Mouse (Mus musculus) embryo, embryonic 11.5 days (tissue): Measurements from ENCODE around the gene Dll1.

ENCODE experiments used
- DNase-seq: peaks from one replicate; pipeline ENCODE4 v3.0.0-alpha.2; 2012; ENCODE audit warnings: low read depth, low spot score

Dll1 gene

DNA sequence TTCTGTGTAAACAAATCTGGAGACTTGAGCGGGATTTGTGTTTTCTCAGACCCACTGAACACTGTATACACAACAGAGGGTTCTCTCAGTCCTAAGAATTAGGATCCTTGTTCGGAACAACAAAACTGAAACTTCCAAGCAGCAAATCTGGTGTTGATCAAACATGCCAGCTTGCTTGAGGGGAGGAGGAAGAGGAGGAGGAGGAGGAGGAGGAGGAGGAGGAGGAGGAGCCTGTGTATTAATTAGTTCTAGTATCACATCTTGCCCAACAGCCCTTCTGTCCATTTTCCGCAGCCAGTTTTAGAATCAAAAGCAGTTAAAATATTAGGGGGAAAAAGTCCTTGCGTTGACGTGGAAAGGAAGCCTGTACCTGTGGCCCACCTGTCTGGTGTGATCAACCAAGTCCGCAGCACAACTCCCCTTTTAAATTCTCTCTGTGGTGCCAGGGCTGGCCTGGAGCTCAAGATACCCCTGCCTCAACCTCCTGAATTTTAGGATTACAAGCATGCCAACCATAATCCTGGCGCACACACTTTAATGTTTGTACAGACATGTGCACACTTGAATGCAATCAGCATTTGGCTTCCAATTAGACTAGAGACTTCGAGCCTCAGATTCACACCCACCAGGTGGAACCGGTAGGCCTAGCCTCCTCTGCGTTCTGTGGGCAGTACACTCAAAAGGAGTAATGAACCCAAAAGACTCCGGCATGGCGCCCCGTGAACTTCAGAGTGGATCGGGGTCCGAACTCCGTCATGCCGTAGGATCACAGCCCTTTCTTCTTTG, 3.3 kb upstream of the Dll1 start:
- DNase-seq, result no peak

DNA sequence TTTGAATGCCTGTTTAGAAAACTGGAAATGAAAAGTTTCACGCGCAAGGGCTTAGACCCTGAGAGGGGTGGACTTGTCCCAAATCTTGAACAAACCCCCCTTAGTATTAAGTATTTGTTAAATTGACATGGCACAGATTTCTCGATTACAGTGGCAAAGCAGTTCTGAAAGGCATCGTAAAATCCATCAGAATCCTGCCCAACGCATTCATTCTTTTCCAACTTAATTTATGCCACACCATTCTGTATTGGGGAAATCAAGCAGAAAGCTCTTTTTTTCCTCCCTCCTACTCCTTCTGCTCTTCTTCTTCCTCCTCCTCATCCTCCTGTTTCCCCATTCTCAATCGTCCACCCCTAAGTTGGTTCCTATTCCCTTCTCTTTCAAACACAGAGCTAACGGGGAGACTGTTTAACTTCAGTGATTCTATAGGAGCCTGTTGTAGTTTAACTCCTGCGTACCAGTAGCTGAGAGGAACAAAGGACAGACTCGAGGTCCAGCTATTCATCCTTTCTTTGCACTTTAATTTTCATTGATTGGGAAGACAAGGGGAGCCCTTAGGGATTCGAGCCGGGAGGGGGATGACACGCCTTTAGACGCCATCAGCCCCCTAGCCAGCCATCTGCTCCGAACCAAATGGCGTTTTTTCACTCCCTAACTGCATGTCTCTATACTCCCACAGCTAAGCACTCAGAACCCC, 1.9 kb upstream of the Dll1 start:
- DNase-seq, result no peak

DNA sequence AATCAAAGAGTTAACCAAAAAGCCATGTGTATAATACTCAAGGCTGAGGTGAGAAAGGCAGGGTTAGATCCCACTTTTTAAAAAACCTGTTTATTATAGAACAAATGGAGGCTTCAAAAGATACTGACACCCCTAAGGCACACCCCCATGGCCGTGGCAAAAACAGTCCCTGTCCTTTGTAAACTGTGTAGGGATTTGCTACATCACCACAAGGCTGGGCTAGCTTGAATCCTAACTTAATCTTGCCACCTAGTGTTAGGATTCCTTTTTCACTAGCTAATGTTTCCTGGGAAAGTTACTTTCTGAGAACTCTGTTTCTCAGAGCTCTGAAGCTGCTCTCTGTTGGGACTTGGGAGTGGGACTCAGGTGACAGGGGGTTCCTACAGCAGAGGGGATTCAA, 1.2 kb upstream of the Dll1 start:
- no peak for DNase-seq

DNA sequence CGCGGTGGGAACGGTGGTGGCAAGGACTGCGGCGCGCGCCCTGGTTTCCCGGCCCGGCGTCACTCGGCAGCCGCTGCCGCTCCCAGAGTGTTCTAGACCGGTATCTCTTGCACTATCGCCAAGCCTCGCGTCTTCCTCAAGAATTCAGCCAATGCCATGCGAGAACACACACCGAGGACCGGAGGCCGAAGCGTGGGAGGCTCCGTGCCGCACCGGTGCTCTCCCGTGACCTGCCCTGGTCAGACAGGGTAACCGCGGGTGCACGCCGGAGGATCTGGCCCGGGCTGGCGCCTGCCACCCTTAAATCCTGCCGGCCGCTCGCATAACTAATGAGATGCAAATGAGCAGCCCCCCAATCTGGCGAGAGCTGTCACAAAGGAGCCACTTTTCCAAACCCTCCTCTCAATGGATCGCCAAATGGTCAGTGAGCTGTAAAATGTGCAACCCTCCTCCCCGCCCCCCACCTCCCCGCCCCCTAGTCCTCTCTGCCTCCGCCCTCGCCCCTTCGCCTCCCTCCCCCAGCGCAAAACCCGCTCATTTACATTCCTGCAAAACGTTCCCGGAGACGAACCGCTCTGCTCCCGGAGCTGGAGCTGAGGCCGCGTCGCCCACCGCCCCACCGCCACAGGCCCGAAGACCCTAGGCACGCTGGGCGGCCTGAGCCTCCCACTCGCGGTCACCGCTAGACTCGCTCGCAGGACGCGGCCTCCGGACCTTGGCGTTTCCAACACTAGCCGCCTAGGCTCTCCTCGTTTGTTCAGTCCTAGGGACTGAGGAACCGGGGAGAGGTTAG, 775 bp downstream of the Dll1 start:
- DNase-seq, result no peak

DNA sequence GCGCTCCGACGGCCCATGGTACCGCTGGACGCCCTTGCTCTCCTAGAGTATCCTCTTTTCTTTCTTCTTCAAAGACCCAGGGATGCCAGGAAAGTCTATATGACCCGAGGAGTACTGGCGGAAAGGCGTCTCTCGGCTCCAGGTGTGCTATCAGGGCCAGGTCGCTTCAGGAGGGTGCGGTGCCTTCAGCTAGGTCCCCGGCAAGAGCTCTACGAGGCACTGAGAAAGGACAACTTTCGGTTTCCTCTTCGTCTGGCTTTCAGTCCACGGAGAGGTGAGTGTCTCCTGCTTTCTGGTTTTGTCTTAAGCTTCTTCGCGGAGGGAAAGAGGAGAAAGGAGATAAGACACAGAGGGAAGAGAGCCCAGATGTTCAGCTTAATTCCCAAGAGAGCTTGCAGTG, 1.4 kb downstream of the Dll1 start:
- no peak for DNase-seq

DNA sequence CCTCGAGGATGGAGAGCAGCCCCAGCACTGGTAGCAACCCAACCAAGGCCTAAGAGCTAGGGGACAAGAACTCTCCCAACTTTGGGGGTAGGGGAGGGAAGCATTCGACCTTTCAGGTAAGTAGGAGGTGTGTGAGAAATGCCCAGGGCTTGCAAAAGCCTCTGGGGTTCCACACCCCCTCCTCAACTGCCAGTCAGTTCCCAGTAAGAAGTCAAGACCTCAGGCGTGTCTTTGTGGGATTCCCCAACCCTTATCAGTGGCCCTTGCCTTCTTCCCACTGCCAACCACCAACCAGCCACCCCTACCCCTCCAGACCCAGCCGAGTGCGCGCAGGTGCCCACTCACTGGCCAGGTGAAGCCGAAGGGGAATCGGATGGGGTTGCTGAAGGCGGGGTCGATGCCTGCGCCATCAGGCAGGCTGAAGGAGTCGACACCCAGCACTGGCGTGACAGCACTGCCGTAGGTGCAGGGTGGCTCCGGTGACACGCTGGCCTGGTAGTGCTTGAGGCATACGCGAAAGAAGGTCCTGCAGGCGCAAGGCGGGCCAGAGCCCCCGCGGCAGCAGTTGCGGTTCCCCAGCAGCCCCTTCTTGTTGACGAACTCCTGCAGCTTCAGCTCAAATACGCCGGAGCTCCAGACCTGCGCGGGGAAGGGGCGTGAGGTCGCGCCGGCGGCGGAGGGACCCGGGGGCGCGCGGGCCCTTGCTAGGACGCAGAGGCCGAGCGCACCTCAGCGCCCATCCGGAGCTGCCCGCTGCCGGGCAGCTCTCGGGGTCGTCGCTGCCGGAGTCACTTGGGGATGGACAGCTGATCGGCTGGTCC, 2.1 kb downstream of the Dll1 start:
- no peak for DNase-seq

DNA sequence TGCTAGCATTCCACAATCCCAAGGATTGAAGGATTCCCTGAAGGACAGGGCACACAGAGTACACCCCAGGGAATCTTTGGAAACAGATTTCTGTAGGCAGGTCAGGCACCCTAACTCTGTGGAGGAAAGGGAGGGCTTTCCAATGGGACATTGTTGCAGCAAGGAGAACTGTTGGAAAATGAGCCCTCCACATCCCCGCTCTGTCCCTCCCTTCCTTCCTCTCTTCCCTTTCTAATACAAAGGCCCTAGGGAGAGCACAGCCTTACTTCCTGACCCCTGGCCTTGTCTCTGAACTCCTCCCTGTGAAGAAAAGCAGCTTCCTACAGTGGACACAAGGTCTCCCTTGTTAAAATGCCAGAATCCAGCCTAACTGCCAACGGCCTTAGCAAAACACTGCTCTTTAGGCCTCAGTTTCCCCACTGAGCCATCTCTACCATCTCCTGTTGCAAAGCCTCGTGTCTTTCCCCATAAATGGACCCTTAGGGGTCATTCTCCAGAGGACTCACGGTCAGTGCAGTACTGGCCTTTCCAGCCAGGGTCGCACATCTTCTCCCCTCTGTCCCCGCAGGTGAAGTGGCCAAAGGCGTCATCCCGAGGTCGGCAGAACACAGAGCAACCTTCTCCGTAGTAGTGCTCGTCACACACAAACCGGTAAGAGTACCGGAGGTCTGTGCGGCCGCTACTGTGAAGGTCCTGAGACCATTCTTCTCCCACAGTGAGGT, 3.6 kb downstream of the Dll1 start:
- no peak for DNase-seq

DNA sequence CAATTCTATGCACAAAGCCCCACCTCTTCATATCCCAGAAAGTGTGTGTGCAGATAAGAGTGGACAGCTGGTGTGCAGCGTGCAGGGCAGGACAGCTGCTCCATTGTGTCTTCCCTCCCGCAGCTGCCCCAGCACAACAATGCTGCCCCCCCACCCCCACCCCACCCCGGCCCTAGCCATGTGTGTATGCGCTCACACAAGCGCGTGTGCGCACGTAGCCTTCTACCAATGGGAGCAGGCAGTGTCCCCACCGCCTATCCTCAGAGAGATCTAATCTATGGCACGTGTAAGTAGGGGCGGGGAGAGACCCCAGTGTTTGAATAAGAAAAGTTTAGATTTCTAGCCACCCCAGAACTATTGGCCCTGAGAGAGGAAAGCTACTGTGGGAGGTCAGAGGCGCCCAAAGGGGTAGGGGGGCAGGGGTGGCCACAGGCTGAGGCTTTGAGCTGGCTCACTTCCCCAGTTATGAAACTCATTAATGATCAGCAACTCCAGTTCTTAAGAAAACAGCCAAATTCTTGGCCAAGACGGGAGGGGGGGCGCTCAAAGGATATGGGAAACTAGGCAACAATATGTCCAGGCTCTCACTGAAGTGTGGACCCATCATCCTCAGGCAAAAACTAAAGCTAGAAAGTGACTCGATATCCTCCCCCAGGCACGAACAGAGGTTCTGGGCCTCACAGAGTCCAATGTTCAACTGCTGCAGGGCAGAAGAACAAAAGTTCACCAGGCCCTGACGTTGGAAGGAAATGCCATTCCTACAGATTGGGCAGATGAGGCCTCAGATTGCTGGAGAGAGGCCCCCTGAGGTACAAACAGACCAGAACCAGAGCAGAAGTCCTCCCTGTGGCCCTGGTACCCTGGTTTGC, 4.5 kb downstream of the Dll1 start:
- no peak for DNase-seq

DNA sequence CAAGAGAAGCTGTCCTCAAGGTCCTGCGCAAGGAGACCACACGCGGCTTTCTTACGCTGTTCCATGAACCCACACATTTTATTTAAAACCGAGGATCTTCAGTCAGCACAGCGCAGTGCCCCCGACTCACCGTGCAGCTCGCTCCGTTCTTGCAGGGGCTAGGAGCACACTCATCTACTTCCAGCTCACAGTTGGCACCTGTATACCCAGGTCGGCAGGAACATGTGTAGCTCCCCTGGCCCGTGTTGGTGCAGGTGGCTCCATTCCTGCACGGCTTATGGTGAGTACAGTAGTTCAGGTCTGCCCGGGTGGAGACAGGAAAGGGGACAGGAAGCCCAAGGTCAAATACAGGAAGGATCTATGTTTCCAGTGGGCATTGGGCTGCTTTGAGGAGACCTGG, 6.3 kb downstream of the Dll1 start:
- no peak for DNase-seq

DNA sequence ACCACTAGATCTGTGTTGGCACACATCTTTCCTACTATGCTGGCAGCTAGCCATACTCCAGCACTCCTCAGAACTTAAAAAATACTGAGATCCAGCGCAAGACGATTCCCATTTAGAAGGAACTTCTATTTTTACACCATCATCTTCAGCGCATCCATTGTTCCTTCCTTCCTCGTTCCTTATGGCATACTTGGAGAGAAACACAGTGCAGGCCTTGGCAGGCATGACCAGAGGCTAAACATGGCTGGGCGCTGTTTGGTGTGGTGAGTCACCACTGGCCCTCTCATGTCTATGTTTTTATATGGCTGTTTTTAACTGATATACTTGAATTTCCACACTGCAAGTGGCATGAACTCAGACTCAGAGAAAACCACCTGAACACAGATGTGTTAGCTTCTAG, 11.0 kb downstream of the Dll1 start:
- no peak for DNase-seq

DNA sequence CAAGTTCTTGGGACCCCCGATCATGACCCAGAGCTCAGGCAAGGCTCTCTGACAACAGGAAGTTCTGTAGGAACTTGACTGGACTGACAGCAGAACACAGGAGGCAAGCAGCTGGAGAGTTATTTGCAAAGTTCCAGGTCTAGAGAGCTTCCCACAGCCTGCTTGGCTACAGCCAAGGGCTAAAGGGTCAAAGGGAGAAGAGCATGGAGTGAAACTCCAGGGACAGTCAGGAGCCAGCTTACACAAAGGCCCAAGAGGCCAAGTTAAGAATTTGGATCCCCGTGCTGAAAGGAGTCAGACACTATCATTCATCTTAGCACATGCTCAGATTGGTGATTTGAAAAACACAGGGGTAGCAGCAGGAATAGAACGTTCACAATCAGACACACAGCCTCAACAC, 13.0 kb downstream of the Dll1 start:
- DNase-seq, result no peak

DNA sequence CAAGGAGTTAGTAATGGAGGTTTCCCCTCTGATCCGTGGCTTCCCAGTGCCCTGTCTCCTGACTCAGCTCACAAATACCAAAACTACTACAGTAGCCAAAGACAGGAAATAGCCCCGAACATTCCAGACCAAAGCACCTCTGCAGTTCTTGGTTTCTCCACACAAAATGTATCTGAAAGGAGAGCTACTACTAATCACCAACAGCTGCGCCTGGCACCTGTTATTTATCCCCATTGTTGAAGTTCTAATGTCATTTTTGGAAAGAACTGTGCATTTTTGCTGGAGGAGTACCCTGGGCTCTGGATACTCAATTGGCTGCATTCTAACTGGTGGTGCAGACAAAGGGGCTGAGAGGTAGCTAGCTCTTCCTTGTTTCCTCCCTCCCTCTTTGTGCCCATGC, 19.6 kb downstream of the Dll1 start:
- DNase-seq, result no peak

DNA sequence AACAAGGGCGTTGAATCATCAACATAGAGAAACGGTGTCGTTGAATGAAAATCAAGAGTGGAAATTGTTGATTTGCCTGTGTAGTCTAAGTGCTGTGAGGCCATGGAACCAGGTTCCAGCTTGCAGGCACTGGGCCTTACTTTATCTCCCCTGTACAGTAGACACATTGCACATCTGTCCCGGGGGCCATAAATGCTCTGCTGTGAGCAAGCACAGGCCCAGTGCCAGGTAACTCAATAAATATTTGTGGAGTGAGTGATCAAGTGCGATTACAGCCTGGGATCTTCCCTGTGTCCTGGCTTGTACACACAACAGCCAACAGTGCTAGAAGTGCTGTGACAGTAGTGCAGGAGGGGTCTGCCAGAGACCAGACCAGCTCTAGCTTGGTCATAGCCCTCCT, 20.1 kb downstream of the Dll1 start:
- no peak for DNase-seq

DNA sequence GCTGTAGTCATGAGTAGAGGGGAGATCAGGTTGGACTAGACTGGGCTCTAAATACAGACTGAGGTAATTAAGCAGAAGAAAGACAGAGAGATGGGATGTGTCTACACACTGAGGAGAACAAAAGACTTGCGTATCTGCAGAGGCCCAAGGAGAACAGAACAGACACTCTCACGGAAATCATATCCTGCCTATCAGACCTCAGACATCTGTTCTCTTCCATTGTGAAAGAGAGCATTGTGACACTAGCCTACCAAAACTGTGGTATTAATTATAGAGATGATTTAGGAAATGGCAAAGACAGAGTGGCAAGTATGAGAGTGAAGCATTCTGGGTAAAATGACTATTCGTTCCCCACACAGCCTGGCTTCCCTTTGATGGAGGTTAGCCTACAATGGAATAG, 21.6 kb downstream of the Dll1 start:
- DNase-seq, result no peak

DNA sequence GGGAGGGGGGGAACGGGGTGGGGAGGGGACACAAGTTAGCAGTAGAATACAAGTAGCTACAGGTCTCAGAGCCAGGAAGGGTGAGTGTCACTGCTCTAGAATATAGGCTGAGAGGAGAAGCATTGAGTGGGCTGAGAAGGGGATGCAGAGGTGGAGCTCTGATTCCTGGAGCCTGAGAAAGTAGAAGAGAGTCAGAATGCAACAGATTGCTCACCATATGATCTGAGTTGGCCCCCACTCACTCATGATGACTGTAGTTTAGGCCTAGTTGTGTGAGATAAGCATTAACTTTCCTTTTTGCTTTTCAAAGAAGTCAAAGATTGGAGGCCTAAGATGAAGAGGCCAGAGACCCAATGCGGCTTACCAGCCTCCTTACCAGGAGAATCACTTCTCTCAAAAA, 22.7 kb downstream of the Dll1 start:
- DNase-seq, result no peak

DNA sequence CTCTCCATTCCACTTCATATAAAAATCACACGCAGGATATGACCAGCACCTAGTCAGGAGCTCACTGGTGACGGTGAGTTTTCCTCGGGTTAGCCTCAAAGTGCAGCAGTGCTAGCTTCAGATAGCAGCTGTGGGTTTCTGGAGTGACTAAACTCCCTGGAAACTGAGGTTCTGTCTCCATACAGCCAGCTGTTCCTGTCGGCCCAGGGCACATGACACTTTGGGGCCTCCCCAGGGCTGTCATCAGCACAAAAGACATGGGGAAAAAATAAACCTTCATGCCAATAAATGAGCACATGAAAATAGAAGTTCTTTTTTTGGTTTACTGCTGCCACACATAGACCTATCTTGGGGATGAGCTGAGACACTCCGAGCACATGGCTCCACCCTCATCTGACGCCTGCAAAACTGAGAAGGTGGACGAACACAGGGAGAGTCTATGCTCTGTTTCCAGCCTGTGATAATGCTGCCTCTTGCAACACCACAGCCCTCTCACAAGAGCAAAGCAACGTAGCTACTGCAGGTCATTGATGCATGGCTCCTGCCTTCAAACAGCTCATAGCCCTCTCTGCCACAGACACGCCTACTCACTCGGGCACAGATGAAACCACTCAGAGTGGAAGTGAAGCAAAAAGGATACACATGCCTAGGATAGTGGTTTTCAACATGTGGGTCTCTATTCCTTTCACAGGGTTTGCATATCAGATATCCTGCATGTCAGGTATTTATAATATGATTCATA, 23.6 kb downstream of the Dll1 start:
- no peak for DNase-seq

DNA sequence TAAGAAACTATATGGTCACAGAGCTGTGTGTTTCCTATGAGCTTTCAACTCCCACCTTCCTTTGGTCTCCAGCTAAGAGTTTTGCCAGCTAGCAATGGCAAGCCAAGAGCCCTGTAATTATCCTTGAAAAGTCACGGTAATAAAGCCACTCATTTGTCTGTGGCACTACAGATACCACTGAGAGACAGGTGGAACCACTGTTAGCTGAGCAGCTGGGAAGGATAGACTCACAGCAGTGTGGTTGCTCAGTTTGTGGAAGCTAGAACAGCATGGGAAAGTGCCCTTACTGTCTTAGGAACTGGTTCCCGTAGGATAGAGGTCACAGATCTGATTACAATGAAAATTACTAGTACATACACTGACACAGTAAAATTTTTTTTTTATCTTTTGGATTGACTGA, 26.5 kb downstream of the Dll1 start:
- DNase-seq, result no peak

DNA sequence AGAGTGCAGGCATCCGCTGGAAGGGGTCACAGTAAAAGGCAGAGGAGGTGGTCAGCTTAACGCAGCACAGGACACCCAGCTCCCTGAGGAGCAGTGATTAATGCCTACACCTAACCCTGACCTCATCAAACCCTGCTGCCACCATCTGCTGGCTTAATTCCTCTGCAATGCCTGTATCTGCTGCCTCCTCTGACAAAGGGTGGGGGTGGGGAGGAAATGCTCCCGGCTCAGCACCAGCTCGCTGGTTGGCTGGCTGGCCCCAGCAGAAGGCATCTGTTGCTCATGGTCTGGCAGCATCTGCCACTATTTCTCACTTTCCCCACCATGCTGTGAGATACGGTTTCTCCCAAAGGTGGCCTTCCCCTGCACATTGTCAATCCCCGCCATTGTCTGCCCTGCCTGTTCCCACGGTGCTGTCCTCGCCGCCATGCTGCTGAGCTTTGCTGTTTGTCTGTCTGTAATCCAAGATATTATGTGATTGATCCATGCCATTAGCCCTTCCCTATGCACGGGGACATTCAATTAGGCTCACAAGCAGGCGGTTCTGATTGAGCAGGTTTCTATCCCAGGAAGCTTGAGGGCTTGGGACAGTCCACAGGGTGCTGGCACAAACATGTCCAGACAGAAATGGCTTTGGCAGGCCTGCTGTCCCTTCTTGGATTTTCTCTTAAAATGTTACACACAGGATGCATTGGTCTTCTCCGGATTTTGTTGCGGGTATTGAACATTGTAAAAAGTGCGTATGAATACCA, 33.4 kb downstream of the Dll1 start:
- DNase-seq, result peak; percentile 54

DNA sequence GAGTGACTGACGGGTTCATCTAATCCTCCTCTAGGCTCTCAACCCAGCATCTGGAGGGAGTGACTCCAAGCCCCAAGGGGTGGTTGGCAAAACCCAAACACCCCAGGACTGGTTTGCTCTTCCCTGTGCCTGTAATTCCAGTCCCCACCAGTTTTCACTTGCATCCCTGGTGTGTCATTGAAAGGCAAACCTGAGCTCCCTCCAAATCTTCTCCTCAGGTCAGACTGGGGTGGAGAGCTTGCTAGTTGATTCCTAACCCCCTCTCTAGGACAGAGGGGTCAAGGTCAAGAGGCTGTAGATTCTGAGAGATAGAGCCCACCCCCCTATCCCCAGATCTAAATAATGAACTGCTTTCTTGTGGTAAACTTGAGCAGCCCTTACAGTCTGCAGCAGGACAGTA, 38.8 kb downstream of the Dll1 start:
- no peak for DNase-seq
